Mouse (Mus musculus): ENCODE results near the gene Olfr167.
"Not testable (repeated sequence)": the region's sequence is repeated elsewhere in the genome, so short reads cannot be mapped to it uniquely, and the experiment has no call there.

DNA sequence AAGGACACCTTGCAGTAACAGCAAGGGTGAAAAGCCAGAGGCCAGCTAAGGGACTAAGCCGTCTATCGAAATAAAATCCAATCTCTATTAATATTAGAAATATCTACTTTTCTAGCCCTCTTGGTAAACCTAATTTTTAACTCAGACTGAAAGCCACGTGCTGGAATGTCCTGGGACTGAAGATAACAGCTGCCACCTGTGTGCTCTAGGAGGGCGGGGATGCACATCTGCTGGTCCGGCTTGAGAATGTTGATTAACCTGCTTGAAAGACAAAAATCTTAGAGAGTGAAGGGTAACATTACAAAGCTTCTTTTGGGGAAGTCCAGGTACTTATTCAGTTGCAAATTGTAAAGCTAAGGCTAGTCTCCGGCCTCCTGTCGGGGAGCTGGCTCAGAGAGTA, 31.4 kb upstream of the Olfr167 start:
- not testable (repeated sequence) for TF ChIP-seq CTCF (IDR thresholded peaks at IDR 0.05; ENCODE audit: borderline replicate concordance, insufficient read depth, low read length); POLR2A (IDR thresholded peaks at IDR 0.05; ENCODE audit: low read depth, low read length)

Data from embryonic fibroblast, embryonic 13.5 days (primary cell).